ENCODE assay signal across 18 mouse cellular contexts in genomic region chr13:42952037-42952721, GRCm38 (mm10).
A peak's percentile ranks its signal among the peaks of the same experiment; 100 is the strongest.
DNase-seq lines count a peak whose midpoint lies in the region; ATAC-seq and TF ChIP-seq lines count a peak whose summit lies in the region.
"Had no signal": no experiment of that assay in that cellular context is flagged by ENCODE, and none has a peak within 500 bp of the region (broad histone marks: within the 10 kb centered on the region; RNA-seq: fewer than 3 reads in every experiment).

No protein-coding gene starts in this region.

- no peak for TF ChIP-seq POLR2A in thymus, adult 2 months (IDR thresholded peaks at IDR 0.05; ENCODE audit: control insufficient read depth, extremely low read depth, insufficient read depth, low read length, poor library complexity)

- WGBS in kidney, postnatal 0 days, result 48% methylated on average over 15 of the region's 15 CpGs
- 59% methylated on average over 15 of the region's 15 CpGs for WGBS in kidney, embryonic 15.5 days
- 79% methylated on average over 15 of the region's 15 CpGs for WGBS in thymus, adult 2 months
- 75% methylated on average over 15 of the region's 15 CpGs for WGBS in hindbrain, embryonic 14.5 days

- no peak overlapping the region for H3K9ac ChIP-seq in kidney, postnatal 0 days (ENCODE audit: low read depth, low read length)
- H3K9ac ChIP-seq in kidney, embryonic 15.5 days, result no peak overlapping the region
- no peak overlapping the region for H3K9ac ChIP-seq in hindbrain, embryonic 14.5 days
- H3K9ac ChIP-seq: forebrain, embryonic 12.5 days; stomach, embryonic 15.5 days had no signal

- no peak for ATAC-seq in kidney, postnatal 0 days (replicated peaks; ENCODE audit: low FRiP score, low read depth)
- ATAC-seq in kidney, embryonic 15.5 days (replicated peaks; ENCODE audit: low FRiP score), result no peak
- ATAC-seq in hindbrain, embryonic 14.5 days (ENCODE audit: low FRiP score), result no peak

- TF ChIP-seq CTCF in kidney, postnatal 0 days (IDR thresholded peaks at IDR 0.05; ENCODE audit: low read depth), result no peak
- no peak for TF ChIP-seq CTCF in left cerebral cortex, adult 2 months (IDR thresholded peaks at IDR 0.05)
- TF ChIP-seq CTCF in thymus, adult 2 months (IDR thresholded peaks at IDR 0.05; ENCODE audit: borderline replicate concordance, control insufficient read depth, extremely low read depth, insufficient read depth, low read length, poor library complexity), result no peak

- H3K4me2 ChIP-seq in kidney, postnatal 0 days (ENCODE audit: low read length), result no peak overlapping the region
- no peak overlapping the region for H3K4me2 ChIP-seq in kidney, embryonic 15.5 days
- no peak overlapping the region for H3K4me2 ChIP-seq in hindbrain, embryonic 14.5 days (replicated peaks)
- H3K4me2 ChIP-seq: forebrain, embryonic 12.5 days; stomach, embryonic 15.5 days had no signal

- intact Hi-C loops in left cerebral cortex, adult 2 months (cut with DNase I), result no loop called here
- intact Hi-C loops in left cerebral cortex, postnatal 4 days (cut with DNase I), result no loop called here

- no peaks in the 10 kb centered on the region for H3K9me3 ChIP-seq in kidney, postnatal 0 days (replicated peaks; ENCODE audit: low read length)
- no peaks in the 10 kb centered on the region for H3K9me3 ChIP-seq in kidney, embryonic 15.5 days (replicated peaks)
- no peaks in the 10 kb centered on the region for H3K9me3 ChIP-seq in hindbrain, embryonic 14.5 days (ENCODE audit: control insufficient read depth, low read length)
- H3K9me3 ChIP-seq: forebrain, embryonic 12.5 days; stomach, embryonic 15.5 days had no signal

- H3K27ac ChIP-seq in kidney, postnatal 0 days, result no peak overlapping the region
- no peak overlapping the region for H3K27ac ChIP-seq in kidney, embryonic 15.5 days
- peak overlapping the region; percentile 58 for H3K27ac ChIP-seq in left cerebral cortex, adult 2 months
- no peak overlapping the region for H3K27ac ChIP-seq in thymus, adult 2 months (ENCODE audit: control insufficient read depth, insufficient read depth, low read length)
- no peak overlapping the region for H3K27ac ChIP-seq in hindbrain, embryonic 14.5 days
- H3K27ac ChIP-seq: forebrain, embryonic 12.5 days; stomach, embryonic 15.5 days had no signal

- no peak overlapping the region for H3K4me3 ChIP-seq in kidney, postnatal 0 days (replicated peaks; ENCODE audit: low read depth, low read length)
- no peak overlapping the region for H3K4me3 ChIP-seq in kidney, embryonic 15.5 days (replicated peaks)
- no peak overlapping the region for H3K4me3 ChIP-seq in left cerebral cortex, adult 2 months
- no peak overlapping the region for H3K4me3 ChIP-seq in thymus, adult 2 months (ENCODE audit: control insufficient read depth, insufficient read depth, low read length)
- H3K4me3 ChIP-seq in hindbrain, embryonic 14.5 days (replicated peaks; ENCODE audit: low read length), result no peak overlapping the region
- H3K4me3 ChIP-seq: forebrain, embryonic 12.5 days; stomach, embryonic 15.5 days had no signal

- no peaks in the 10 kb centered on the region for H3K36me3 ChIP-seq in kidney, postnatal 0 days (ENCODE audit: insufficient read depth, low read length)
- H3K36me3 ChIP-seq in kidney, embryonic 15.5 days, result no peaks in the 10 kb centered on the region
- no peaks in the 10 kb centered on the region for H3K36me3 ChIP-seq in thymus, adult 2 months (ENCODE audit: control insufficient read depth, insufficient read depth, low read length)
- H3K36me3 ChIP-seq in hindbrain, embryonic 14.5 days (replicated peaks; ENCODE audit: control insufficient read depth, insufficient read depth), result no peaks in the 10 kb centered on the region
- H3K36me3 ChIP-seq: forebrain, embryonic 12.5 days; stomach, embryonic 15.5 days had no signal

- H3K4me1 ChIP-seq in kidney, postnatal 0 days (replicated peaks; ENCODE audit: insufficient read depth, low read length), result peaks cover 3% of the 10 kb centered on the region; the same call in 1 of the 2 replicates
- H3K4me1 ChIP-seq in kidney, embryonic 15.5 days, result peaks cover 31% of the 10 kb centered on the region
- H3K4me1 ChIP-seq in thymus, adult 2 months (replicated peaks; ENCODE audit: control insufficient read depth, insufficient read depth, low read length), result no peaks in the 10 kb centered on the region
- H3K4me1 ChIP-seq in hindbrain, embryonic 14.5 days (replicated peaks; ENCODE audit: control insufficient read depth, insufficient read depth, low read length), result no peaks in the 10 kb centered on the region; the same call in 1 of the 2 replicates
- H3K4me1 ChIP-seq: forebrain, embryonic 12.5 days; stomach, embryonic 15.5 days had no signal

- H3K27me3 ChIP-seq in kidney, postnatal 0 days (ENCODE audit: insufficient read depth, low read length), result no peaks in the 10 kb centered on the region
- H3K27me3 ChIP-seq in kidney, embryonic 15.5 days, result no peaks in the 10 kb centered on the region
- no peaks in the 10 kb centered on the region for H3K27me3 ChIP-seq in thymus, adult 2 months (ENCODE audit: control insufficient read depth, insufficient read depth, low read length)
- no peaks in the 10 kb centered on the region for H3K27me3 ChIP-seq in hindbrain, embryonic 14.5 days (ENCODE audit: control insufficient read depth, insufficient read depth, low read length)
- H3K27me3 ChIP-seq: forebrain, embryonic 12.5 days; stomach, embryonic 15.5 days had no signal

- DNase-seq in kidney, postnatal 0 days (ENCODE audit: low spot score), result peak; percentile 55
- peak; percentile 52 to 56 for DNase-seq in left cerebral cortex, adult 2 months (ENCODE audit: extremely low spot score in 1 of 2, low spot score in 2 of 2)
- DNase-seq in left cerebral cortex, postnatal 4 days, result no peak
- DNase-seq in frontal cortex, postnatal 36 days (ENCODE audit: low spot score in 2 of 2), result peak; percentile 58 to 59
- peak; percentile 53 for DNase-seq in right cerebral cortex, postnatal 14 days
- no peak for DNase-seq in thymus, adult 2 months
- no peak for DNase-seq in hindbrain, embryonic 14.5 days (ENCODE audit: low spot score)
- DNase-seq: adrenal gland, postnatal 25 days; cerebellum, postnatal 25 days; gastrocnemius, postnatal 25 days; kidney, adult 11 months; kidney, postnatal 36 days; liver; lung, postnatal 14 days; retina, postnatal 1 day had no signal

Comparison
In these comparisons a context has a peak if more than half of its experiments do, and no peak if none do; other contexts are left out.
1. DNase-seq: peak in kidney, postnatal 0 days (single experiment), left cerebral cortex, adult 2 months (2 of 2), frontal cortex, postnatal 36 days (2 of 2) and right cerebral cortex, postnatal 14 days (single experiment); none in left cerebral cortex, postnatal 4 days (single experiment), thymus, adult 2 months (single experiment) and hindbrain, embryonic 14.5 days (single experiment).